7 mouse cellular contexts compared by ENCODE assay signal in the genomic region with DNA sequence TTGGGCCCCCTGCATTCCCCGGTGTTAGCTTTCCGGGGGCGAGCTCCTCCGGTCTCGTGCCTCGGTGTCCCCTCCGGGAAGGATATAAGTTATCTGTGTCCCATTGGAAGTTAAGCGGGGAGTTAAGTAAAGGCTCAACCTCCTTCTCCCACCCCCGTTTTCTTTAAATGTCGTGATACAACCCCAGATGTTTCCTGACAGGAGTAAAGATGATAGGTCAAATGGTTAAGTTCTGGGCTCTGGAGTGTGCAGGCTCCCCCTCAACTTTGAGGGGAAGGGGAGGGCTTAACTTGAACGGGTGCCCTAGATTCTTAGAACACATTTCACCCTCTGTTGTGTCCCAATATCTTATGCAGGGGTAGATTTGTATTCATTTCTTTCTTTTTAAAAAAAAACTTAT. TPM values are rescaled to one million over a fixed set of nuclear protein-coding genes. Genes with fewer than 3 reads are reported as not detected.
A peak's percentile ranks its signal among the peaks of the same experiment; 100 is the strongest.
DNase-seq lines count a peak whose midpoint lies in the region; ATAC-seq lines count a peak whose summit lies in the region.

No protein-coding gene starts in this region.

- peak overlapping the region; percentile 78 for H3K9ac ChIP-seq in neural tube, embryonic 11.5 days (ENCODE audit: low read length)
- peak overlapping the region; percentile 96 for H3K9ac ChIP-seq in limb, embryonic 13.5 days
- H3K9ac ChIP-seq in stomach, embryonic 15.5 days = peak overlapping the region; percentile 94

- H3K4me1 ChIP-seq in neural tube, embryonic 11.5 days (ENCODE audit: control insufficient read depth, insufficient read depth, low read length) = peaks cover 17% of the 10 kb centered on the region
- H3K4me1 ChIP-seq in forebrain, embryonic 10.5 days = peaks cover 44% of the 10 kb centered on the region
- H3K4me1 ChIP-seq in limb, embryonic 13.5 days = peaks cover 33% of the 10 kb centered on the region
- H3K4me1 ChIP-seq in stomach, embryonic 15.5 days = peaks cover 25% of the 10 kb centered on the region; the same call in 1 of the 2 replicates

- H3K9me3 ChIP-seq in neural tube, embryonic 11.5 days (ENCODE audit: control insufficient read depth, low read length) = no peaks in the 10 kb centered on the region
- H3K9me3 ChIP-seq in forebrain, embryonic 10.5 days = no peaks in the 10 kb centered on the region
- H3K9me3 ChIP-seq in limb, embryonic 13.5 days = no peaks in the 10 kb centered on the region
- H3K9me3 ChIP-seq in stomach, embryonic 15.5 days = no peaks in the 10 kb centered on the region

- H3K27me3 ChIP-seq in neural tube, embryonic 11.5 days (ENCODE audit: control insufficient read depth, insufficient read depth, low read length) = no peaks in the 10 kb centered on the region
- no peaks in the 10 kb centered on the region for H3K27me3 ChIP-seq in forebrain, embryonic 10.5 days (ENCODE audit: poor library complexity, severe bottlenecking)
- H3K27me3 ChIP-seq in limb, embryonic 13.5 days = no peaks in the 10 kb centered on the region
- H3K27me3 ChIP-seq in stomach, embryonic 15.5 days (replicated peaks) = no peaks in the 10 kb centered on the region

- 1% methylated on average over 11 of the region's 11 CpGs for WGBS in neural tube, embryonic 11.5 days
- WGBS in forebrain, embryonic 10.5 days = under 1% methylated on average over 11 of the region's 11 CpGs
- 0% methylated on average over 11 of the region's 11 CpGs for WGBS in limb, embryonic 13.5 days
- under 1% methylated on average over 11 of the region's 11 CpGs for WGBS in stomach, embryonic 15.5 days

- peak overlapping the region; percentile 48 for H3K4me2 ChIP-seq in neural tube, embryonic 11.5 days (ENCODE audit: low read depth)
- H3K4me2 ChIP-seq in limb, embryonic 13.5 days (replicated peaks) = peak overlapping the region; percentile 71
- peak overlapping the region; percentile 73 for H3K4me2 ChIP-seq in stomach, embryonic 15.5 days

- ATAC-seq in neural tube, embryonic 11.5 days (ENCODE audit: insufficient read depth, low FRiP score, low TSS enrichment) = no peak
- no peak for ATAC-seq in limb, embryonic 13.5 days (ENCODE audit: low FRiP score, low read depth)
- no peak for ATAC-seq in stomach, embryonic 15.5 days (ENCODE audit: insufficient read depth, low FRiP score, low read depth)

- peak overlapping the region; percentile 69 for H3K4me3 ChIP-seq in neural tube, embryonic 11.5 days (ENCODE audit: low read depth, low read length)
- H3K4me3 ChIP-seq in forebrain, embryonic 10.5 days = peak overlapping the region; percentile 96
- peak overlapping the region; percentile 97 for H3K4me3 ChIP-seq in limb, embryonic 13.5 days
- peak overlapping the region; percentile 96 for H3K4me3 ChIP-seq in stomach, embryonic 15.5 days (replicated peaks)

- peaks cover 23% of the 10 kb centered on the region for H3K36me3 ChIP-seq in neural tube, embryonic 11.5 days (ENCODE audit: control insufficient read depth, insufficient read depth, low read length)
- peaks cover 67% of the 10 kb centered on the region for H3K36me3 ChIP-seq in forebrain, embryonic 10.5 days (replicated peaks)
- peaks cover 59% of the 10 kb centered on the region for H3K36me3 ChIP-seq in limb, embryonic 13.5 days
- H3K36me3 ChIP-seq in stomach, embryonic 15.5 days = peaks cover 36% of the 10 kb centered on the region

- no peak for DNase-seq in neural tube, embryonic 11.5 days (ENCODE audit: low spot score)
- no peak for DNase-seq in neural tube, embryonic 10.5 days (ENCODE audit: extremely low spot score, low spot score)
- no peak for DNase-seq in forebrain, embryonic 10.5 days (ENCODE audit: extremely low spot score, low spot score)
- DNase-seq in urinary bladder, postnatal 4 days (ENCODE audit: low spot score in 2 of 2) = no peak
- no peak for DNase-seq in kidney, postnatal 10 days

- H3K27ac ChIP-seq in neural tube, embryonic 11.5 days (ENCODE audit: low read depth, low read length) = no peak overlapping the region
- H3K27ac ChIP-seq in forebrain, embryonic 10.5 days = peak overlapping the region; percentile 99
- peak overlapping the region; percentile 81 for H3K27ac ChIP-seq in limb, embryonic 13.5 days
- peak overlapping the region; percentile 88 for H3K27ac ChIP-seq in stomach, embryonic 15.5 days

RNA-seq across cellular contexts. Expression of gene Cstf1, which starts 0.8 kb away (rescaled TPM):
- 45.6 and 46.2 TPM in 2 replicates for polyA plus RNA-seq in neural tube, embryonic 11.5 days (2014; fragmentation: Nextera tagmentation; extraction: Ambion mirVana)
- polyA plus RNA-seq in forebrain, embryonic 10.5 days (2016; fragmentation: Nextera tagmentation; extraction: Ambion mirVana) = 56.0 and 57.2 TPM in 2 replicates
- polyA plus RNA-seq in limb, embryonic 13.5 days (2015; fragmentation: Nextera tagmentation; extraction: Ambion mirVana) = 39.4 and 39.5 TPM in 2 replicates
- 34.9 and 38.8 TPM in 2 replicates for polyA plus RNA-seq in stomach, embryonic 15.5 days (2015; fragmentation: Nextera tagmentation; extraction: Ambion mirVana)

RNA-seq across cellular contexts. Expression of gene Aurka, which starts 0.9 kb away (rescaled TPM):
- polyA plus RNA-seq in neural tube, embryonic 11.5 days (2014; fragmentation: Nextera tagmentation; extraction: Ambion mirVana) = 154 and 156 TPM in 2 replicates
- 224 and 227 TPM in 2 replicates for polyA plus RNA-seq in forebrain, embryonic 10.5 days (2016; fragmentation: Nextera tagmentation; extraction: Ambion mirVana)
- polyA plus RNA-seq in limb, embryonic 13.5 days (2015; fragmentation: Nextera tagmentation; extraction: Ambion mirVana) = 110 and 114 TPM in 2 replicates
- 91.0 and 95.0 TPM in 2 replicates for polyA plus RNA-seq in stomach, embryonic 15.5 days (2015; fragmentation: Nextera tagmentation; extraction: Ambion mirVana)

RNA-seq across cellular contexts. Expression of gene Cass4, which starts 22.3 kb away (rescaled TPM):
- 0.14 and 0.36 TPM in 2 replicates for polyA plus RNA-seq in neural tube, embryonic 11.5 days (2014; fragmentation: Nextera tagmentation; extraction: Ambion mirVana)
- polyA plus RNA-seq in forebrain, embryonic 10.5 days (2016; fragmentation: Nextera tagmentation; extraction: Ambion mirVana) = 0.24 and 0.34 TPM in 2 replicates
- 0.23 and 0.37 TPM in 2 replicates for polyA plus RNA-seq in limb, embryonic 13.5 days (2015; fragmentation: Nextera tagmentation; extraction: Ambion mirVana)
- 0.12 and 0.22 TPM in 2 replicates for polyA plus RNA-seq in stomach, embryonic 15.5 days (2015; fragmentation: Nextera tagmentation; extraction: Ambion mirVana)

RNA-seq across cellular contexts. Expression of gene Fam210b, which starts 25.9 kb away (rescaled TPM):
- polyA plus RNA-seq in neural tube, embryonic 11.5 days (2014; fragmentation: Nextera tagmentation; extraction: Ambion mirVana) = 36.7 and 42.2 TPM in 2 replicates
- 15.7 and 16.6 TPM in 2 replicates for polyA plus RNA-seq in forebrain, embryonic 10.5 days (2016; fragmentation: Nextera tagmentation; extraction: Ambion mirVana)
- 19.0 and 20.3 TPM in 2 replicates for polyA plus RNA-seq in limb, embryonic 13.5 days (2015; fragmentation: Nextera tagmentation; extraction: Ambion mirVana)
- 18.3 and 23.0 TPM in 2 replicates for polyA plus RNA-seq in stomach, embryonic 15.5 days (2015; fragmentation: Nextera tagmentation; extraction: Ambion mirVana)
